10 mouse cellular contexts compared by ENCODE assay signal in the genomic region with DNA sequence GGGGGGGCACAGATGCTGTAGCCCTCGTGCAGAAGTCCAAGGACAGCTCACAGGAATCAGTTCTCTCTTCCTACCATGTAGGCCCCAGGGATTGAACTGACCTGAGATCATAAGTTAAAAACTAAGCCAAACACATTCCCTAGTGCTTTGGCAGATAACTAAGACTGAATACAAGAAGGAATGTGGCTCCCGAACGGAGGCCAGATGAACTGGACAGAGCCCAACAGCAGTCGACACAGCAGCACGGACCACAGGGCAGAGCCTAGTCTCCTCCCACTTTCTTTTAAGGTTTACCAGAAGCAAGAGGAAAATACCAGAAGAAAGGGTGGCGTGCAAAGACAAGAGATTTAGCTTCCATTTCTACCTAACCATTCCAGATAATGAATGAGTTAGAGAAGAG. TPM values are rescaled to one million over a fixed set of nuclear protein-coding genes. Genes with fewer than 3 reads are reported as not detected.
DNase-seq lines count a peak whose midpoint lies in the region; ATAC-seq lines count a peak whose summit lies in the region.
"Had no signal": no experiment of that assay in that cellular context is flagged by ENCODE, and none has a peak within 500 bp of the region (broad histone marks: within the 10 kb centered on the region; RNA-seq: fewer than 3 reads in every experiment).

No protein-coding gene starts in this region.

- WGBS in heart, embryonic 11.5 days (ENCODE audit: insufficient replicate concordance) = 25% methylated on average over 6 of the region's 6 CpGs
- 62% methylated on average over 6 of the region's 6 CpGs for WGBS in forebrain, embryonic 12.5 days

- H3K9ac ChIP-seq in heart, embryonic 11.5 days (ENCODE audit: low read depth, low read length) = 0 out of 2 replicates have a peak overlapping the region, but pooled peaks have one; percentile 30
- no peak overlapping the region for H3K9ac ChIP-seq in forebrain, embryonic 12.5 days
- H3K9ac ChIP-seq: embryonic facial prominence, embryonic 13.5 days had no signal

- peaks cover 34% of the 10 kb centered on the region for H3K4me1 ChIP-seq in heart, embryonic 11.5 days (ENCODE audit: control insufficient read depth, insufficient read depth, low read length)
- H3K4me1 ChIP-seq in forebrain, embryonic 12.5 days = no peaks in the 10 kb centered on the region

- no peaks in the 10 kb centered on the region for H3K36me3 ChIP-seq in heart, embryonic 11.5 days (ENCODE audit: control insufficient read depth, insufficient read depth, low read length)
- H3K36me3 ChIP-seq in forebrain, embryonic 12.5 days (replicated peaks) = no peaks in the 10 kb centered on the region
- H3K36me3 ChIP-seq: embryonic facial prominence, embryonic 13.5 days; midbrain, embryonic 10.5 days had no signal

- H3K27me3 ChIP-seq in heart, embryonic 11.5 days (ENCODE audit: control insufficient read depth, insufficient read depth, low read length) = no peaks in the 10 kb centered on the region
- no peaks in the 10 kb centered on the region for H3K27me3 ChIP-seq in forebrain, embryonic 12.5 days
- H3K27me3 ChIP-seq: embryonic facial prominence, embryonic 13.5 days had no signal

- ATAC-seq in heart, embryonic 11.5 days (replicated peaks; ENCODE audit: insufficient number of reproducible peaks, low FRiP score, low TSS enrichment) = no peak
- no peak for ATAC-seq in forebrain, embryonic 12.5 days (ENCODE audit: low FRiP score)

- H3K4me3 ChIP-seq in heart, embryonic 11.5 days (ENCODE audit: low read depth, low read length) = no peak overlapping the region
- no peak overlapping the region for H3K4me3 ChIP-seq in forebrain, embryonic 12.5 days (replicated peaks)
- H3K4me3 ChIP-seq: embryonic facial prominence, embryonic 13.5 days; midbrain, embryonic 10.5 days had no signal

- H3K27ac ChIP-seq in heart, embryonic 11.5 days (ENCODE audit: low read depth, low read length) = peak overlapping the region; percentile 70
- H3K27ac ChIP-seq in forebrain, embryonic 12.5 days = no peak overlapping the region
- H3K27ac ChIP-seq: embryonic facial prominence, embryonic 13.5 days; midbrain, embryonic 10.5 days had no signal

- H3K9me3 ChIP-seq in heart, embryonic 11.5 days (replicated peaks; ENCODE audit: control insufficient read depth, low read length) = no peaks in the 10 kb centered on the region
- no peaks in the 10 kb centered on the region for H3K9me3 ChIP-seq in forebrain, embryonic 12.5 days
- H3K9me3 ChIP-seq: embryonic facial prominence, embryonic 13.5 days; midbrain, embryonic 10.5 days had no signal

- peak; percentile 36 for DNase-seq in testis, postnatal 14 days (ENCODE audit: low spot score)
- no peak for DNase-seq in testis, postnatal 10 days (ENCODE audit: low spot score)
- peak; percentile 84 for DNase-seq in kidney, postnatal 14 days
- no peak for DNase-seq in layer of hippocampus, postnatal 14 days (ENCODE audit: low spot score in 2 of 2)
- DNase-seq in thymus, postnatal 10 days (ENCODE audit: low spot score in 2 of 2) = no peak
- DNase-seq in c-Kit-positive CD71-positive TER-119-positive erythroid progenitor cells, embryonic 14.5 days (ENCODE audit: low spot score) = no peak

- H3K4me2 ChIP-seq in heart, embryonic 11.5 days = 0 out of 2 replicates have a peak overlapping the region, but pooled peaks have one; percentile 3
- H3K4me2 ChIP-seq in forebrain, embryonic 12.5 days = no peak overlapping the region
- H3K4me2 ChIP-seq: embryonic facial prominence, embryonic 13.5 days had no signal

RNA-seq across cellular contexts. Expression of gene Gab1, which starts 42.1 kb away (rescaled TPM):
- polyA plus RNA-seq in heart, embryonic 11.5 days (2014; fragmentation: Nextera tagmentation; extraction: Ambion mirVana) = 35.0 and 41.4 TPM in 2 replicates
- total RNA-seq in layer of hippocampus, postnatal 14 days (2021) = 10 to 100 TPM; 19.2 to 21.1 TPM
- polyA plus RNA-seq in forebrain, embryonic 12.5 days (2016; fragmentation: Nextera tagmentation; extraction: Ambion mirVana) = 15.3 and 15.6 TPM in 2 replicates

Comparison
In these comparisons a context has a peak if more than half of its experiments do, and no peak if none do; other contexts are left out.
1. DNase-seq: peak in testis, postnatal 14 days (single experiment) and kidney, postnatal 14 days (single experiment); none in testis, postnatal 10 days (single experiment), layer of hippocampus, postnatal 14 days (0 of 2), thymus, postnatal 10 days (0 of 2) and c-Kit-positive CD71-positive TER-119-positive erythroid progenitor cells, embryonic 14.5 days (single experiment).